Mouse (Mus musculus): ENCODE results near the gene Lats2.

DNA sequence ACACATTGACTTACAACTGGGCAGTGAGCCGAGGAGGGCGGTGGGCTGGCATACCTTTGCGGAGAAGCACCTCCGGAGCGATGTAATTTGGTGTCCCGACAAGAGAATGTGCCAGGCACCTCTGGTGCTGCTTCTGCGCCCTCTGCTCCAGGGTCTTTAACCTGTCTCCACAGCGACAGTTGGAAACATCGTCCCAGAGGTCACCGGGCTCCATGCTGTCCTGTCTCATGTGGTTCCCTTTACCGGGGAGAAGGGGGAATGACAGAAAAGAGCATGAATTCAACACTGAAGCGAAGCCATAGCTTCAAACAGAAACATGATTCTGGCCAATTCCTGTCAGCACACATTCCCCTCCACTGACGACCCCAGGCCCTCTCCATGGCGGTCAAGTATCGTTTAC is 62.1 kb downstream of the Lats2 start:
- no peak for TF ChIP-seq ZNF384 (IDR thresholded peaks at IDR 0.05; ENCODE audit: low read depth, low read length)
- no peak for TF ChIP-seq HCFC1 (IDR thresholded peaks at IDR 0.05; ENCODE audit: borderline replicate concordance, insufficient read depth, low read length)
